Mouse (Mus musculus): ENCODE results near the gene Cd274. TPM values are rescaled to one million over a fixed set of nuclear protein-coding genes. Genes with fewer than 3 reads are reported as not detected.

Cd274 gene
- polyA plus RNA-seq, 1 experiment from 2014 or later = 0.21 TPM

DNA sequence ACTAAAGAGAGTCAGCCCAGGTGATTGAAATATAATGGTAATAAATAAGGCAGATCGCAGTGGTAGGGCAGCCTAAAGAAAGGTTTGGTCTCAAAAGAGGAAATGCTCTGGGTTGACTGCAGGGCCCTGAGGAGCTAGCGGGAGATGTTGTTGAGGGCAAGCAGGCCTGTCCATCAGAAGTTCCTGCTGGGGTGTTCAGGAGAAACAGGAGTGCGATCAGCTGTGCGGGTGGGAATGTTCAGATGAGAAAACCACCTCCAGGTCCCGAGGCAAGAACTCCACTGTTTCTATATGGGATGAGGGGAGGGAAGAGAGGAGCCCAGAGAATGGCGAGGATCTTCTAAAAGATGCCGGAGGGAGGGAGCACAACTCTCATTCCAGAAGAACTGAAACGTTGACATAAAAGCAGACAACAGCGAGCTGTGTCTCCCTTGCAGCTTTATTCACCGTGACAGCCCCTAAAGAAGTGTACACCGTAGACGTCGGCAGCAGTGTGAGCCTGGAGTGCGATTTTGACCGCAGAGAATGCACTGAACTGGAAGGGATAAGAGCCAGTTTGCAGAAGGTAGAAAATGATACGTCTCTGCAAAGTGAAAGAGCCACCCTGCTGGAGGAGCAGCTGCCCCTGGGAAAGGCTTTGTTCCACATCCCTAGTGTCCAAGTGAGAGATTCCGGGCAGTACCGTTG is 69.7 kb downstream of the Cd274 start:
- Histone ChIP-seq H3K36me3 (no peaks in the 10 kb centered on the region), H3K9me3 (no peaks in the 10 kb centered on the region), H3K4me2 (no peak overlapping the region), H3K9ac (replicated peaks) (no peak overlapping the region), H3K4me3 (replicated peaks) (no peak overlapping the region), H3K27me3 (no peaks in the 10 kb centered on the region), H3K4me1 (replicated peaks) (no peaks in the 10 kb centered on the region), H3K27ac (no peak overlapping the region)
- WGBS = 89% methylated on average over 18 of the region's 18 CpGs
- ATAC-seq (ENCODE audit: insufficient number of reproducible peaks, insufficient read depth, low FRiP score, low TSS enrichment, low read depth) = no peak

Other genes starting within 250 kb of the Cd274 start
- gene Jak2, start 115.6 kb upstream of the Cd274 start, polyA plus RNA-seq (2016; fragmentation: Nextera tagmentation; extraction: Ambion mirVana) = 12.3 and 14.6 TPM in 2 replicates
- gene Insl6, start 42.1 kb upstream of the Cd274 start, polyA plus RNA-seq (2016; fragmentation: Nextera tagmentation; extraction: Ambion mirVana) = 7.3 and 7.8 TPM in 2 replicates
- gene Rln1, start 32.8 kb upstream of the Cd274 start, polyA plus RNA-seq (2016; fragmentation: Nextera tagmentation; extraction: Ambion mirVana) = 0.30 and 0.60 TPM in 2 replicates
- 50.2 and 51.5 TPM in 2 replicates for gene Plgrkt, start 65 bp upstream of the Cd274 start, polyA plus RNA-seq (2016; fragmentation: Nextera tagmentation; extraction: Ambion mirVana)
- not detected in 2 replicates for gene Pdcd1lg2, start 43.5 kb downstream of the Cd274 start, polyA plus RNA-seq (2016; fragmentation: Nextera tagmentation; extraction: Ambion mirVana)
- gene Ric1, start 154.8 kb downstream of the Cd274 start, polyA plus RNA-seq (2016; fragmentation: Nextera tagmentation; extraction: Ambion mirVana) = 25.6 and 26.5 TPM in 2 replicates